Mouse (Mus musculus): ENCODE results near the gene Rnf215.

DNA sequence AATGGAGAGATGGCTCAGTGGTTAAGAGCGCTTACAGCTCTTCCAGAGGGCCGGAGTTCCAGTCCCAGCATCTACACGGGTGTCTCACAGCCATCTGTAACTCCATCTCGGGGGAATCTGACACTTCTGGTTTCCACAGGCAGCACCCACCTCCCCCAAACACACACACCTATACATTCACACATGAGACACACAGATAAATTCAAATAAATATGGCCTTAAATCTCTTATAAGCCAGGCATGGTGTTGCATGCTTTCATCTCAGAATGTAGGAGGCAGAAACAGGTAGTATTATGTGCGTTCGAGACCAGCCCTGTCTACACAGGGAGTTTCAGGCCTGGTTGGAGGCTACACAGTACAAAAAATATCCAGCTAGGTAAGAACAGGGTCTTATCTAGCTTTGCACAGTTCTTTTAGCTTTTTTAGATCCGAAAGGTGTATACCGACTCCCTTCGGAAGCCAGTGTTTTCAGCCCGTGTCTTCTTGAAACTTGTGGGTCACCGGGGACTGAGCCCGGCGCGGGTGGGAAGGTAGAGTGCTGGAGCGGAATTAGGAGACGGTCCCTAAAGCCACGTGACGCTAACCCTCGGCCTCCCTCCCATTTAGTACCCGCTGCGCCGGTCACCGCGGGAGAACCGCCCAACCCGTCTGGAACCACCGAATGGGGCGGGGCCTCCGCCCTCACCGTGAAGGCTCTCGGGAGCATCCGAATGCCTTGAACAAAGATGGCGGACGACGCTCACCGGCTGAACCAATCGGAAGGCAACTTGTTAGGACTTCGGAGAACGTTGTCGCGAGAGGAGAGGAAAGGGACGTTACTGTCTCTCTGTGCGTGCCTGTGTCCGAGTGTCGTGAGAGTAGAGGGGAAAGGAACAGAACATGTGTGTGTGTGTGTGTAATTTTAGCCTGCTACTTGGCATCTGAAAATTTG is 38.7 kb upstream of the Rnf215 start:
- TF ChIP-seq EP300 (IDR thresholded peaks at IDR 0.05; ENCODE audit: low read depth) (peak; percentile 63), CTCF (IDR thresholded peaks at IDR 0.05; ENCODE audit: low read depth) (no peak)
